Mouse (Mus musculus) MN1 (cell line): ENCODE measurements around the gene Krtap16-3.

Experiments
- DNase-seq: peaks from one replicate; pipeline ENCODE4 v3.0.0-alpha.2; 2016; ENCODE audit warnings: low spot score

Gene Krtap16-3

GRCm38 (mm10) chr16:88962773-88963172, at the start of gene Krtap16-3:
Gene Krtap16-3 (minus strand): TSS chr16:88962873.
- no peak for DNase-seq

GRCm38 (mm10) chr16:89010659-89011058, 48.0 kb upstream of the Krtap16-3 start, which contains the start of gene Krtap22-2:
Gene Krtap22-2 (minus strand): TSS chr16:89010759.
- no peak for DNase-seq

DNA sequence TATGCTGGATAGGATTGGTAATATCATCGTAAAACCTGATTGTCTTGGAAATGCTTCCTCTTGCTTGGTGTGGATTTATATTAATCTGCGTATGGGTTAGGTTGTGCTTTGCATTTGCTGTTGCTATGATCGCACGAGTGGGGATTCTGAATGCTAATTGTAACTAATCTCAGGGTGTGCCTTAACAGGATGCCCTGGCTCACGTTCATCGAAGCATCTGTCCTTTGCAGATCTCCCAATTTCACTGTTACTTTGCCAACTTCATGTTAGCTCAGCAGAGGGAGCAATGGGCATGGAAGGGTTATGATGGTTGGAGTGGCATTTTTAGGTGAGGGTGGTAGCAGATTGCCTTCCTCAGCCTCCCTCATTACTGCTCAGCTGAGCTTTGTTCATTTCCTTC, 21.6 kb downstream of the Krtap16-3 start:
- no peak for DNase-seq

DNA sequence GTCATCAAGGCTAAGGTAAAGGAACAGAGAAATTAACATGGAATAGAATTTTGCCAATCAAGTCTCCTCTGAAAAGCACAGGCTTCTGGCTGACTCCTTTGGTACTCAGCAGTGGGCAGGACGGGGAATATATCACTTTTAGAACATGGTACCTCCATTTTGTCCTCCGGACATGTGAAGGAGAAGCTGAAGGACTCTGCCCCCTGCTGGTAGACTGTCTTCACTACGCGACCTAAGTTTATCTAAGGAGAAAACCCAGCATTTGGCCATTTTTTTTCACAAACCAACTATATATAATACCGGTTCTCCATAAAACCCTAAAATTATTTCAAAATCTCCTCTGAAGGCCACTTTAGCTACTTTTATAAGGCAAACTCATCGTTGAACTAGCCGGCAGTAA, 24.4 kb downstream of the Krtap16-3 start:
- DNase-seq = no peak

DNA sequence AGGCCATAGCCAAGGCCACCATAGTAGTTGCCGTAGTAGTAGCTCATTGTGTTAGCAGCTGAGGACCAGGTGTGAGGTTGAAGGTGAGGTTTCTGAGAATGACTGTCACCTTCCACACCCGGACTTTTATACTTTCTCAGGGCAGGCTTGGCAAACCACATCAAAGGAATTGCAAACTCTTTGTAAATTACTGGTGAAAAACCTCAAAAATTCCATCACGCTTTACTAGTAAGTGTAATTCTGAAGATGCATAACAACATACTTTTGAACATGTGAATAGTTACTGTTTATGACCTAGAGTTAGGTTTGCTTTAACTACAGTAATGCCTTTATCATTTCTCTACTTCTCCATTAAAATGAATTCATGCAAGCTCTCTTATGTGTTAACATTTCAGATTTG, 30.5 kb downstream of the Krtap16-3 start, which contains the start of gene Krtap19-9b:
TSS of gene Krtap19-9b (minus strand) at position 101 of the 400 bp plus-strand sequence.
- DNase-seq = no peak
